Mouse (Mus musculus) liver, embryonic 11.5 days (tissue): ENCODE data around the gene Hnrnpab. TPM values are rescaled to one million over a fixed set of nuclear protein-coding genes. Genes with fewer than 3 reads are reported as not detected.

Experiments used
- ATAC-seq: fragments of 200-750 bp; cut with Nextera tagmentation; replicated peaks from 2 replicates; pipeline ENCODE4 v1.8.0; 2017; ENCODE audit warnings: moderate number of reproducible peaks, mild to moderate bottlenecking, moderate TSS enrichment, moderate library complexity; ENCODE audit not compliant: low FRiP score
- DNase-seq: peaks from one replicate; pipeline ENCODE4 v3.0.0-alpha.2; 2017; ENCODE audit warnings: low spot score
- H3K27ac ChIP-seq: fragments of 300-500 bp; sonication (generic); 2 replicates; pipeline ENCODE4 v1.5.1; 2014; ENCODE audit warnings: mild to moderate bottlenecking, low read depth, low read length, control low read depth
- H3K27me3 ChIP-seq: fragments of 300-500 bp; sonication (generic); replicated peaks from 2 replicates; pipeline ENCODE4 v1.6.1; 2014; ENCODE audit warnings: low read length, mixed read lengths; ENCODE audit not compliant: control insufficient read depth, insufficient read depth
- H3K36me3 ChIP-seq: fragments of 300-500 bp; sonication (generic); 2 replicates; pipeline ENCODE4 v1.6.1; 2014; ENCODE audit warnings: mild to moderate bottlenecking, low read length, moderate library complexity, mixed read lengths; ENCODE audit not compliant: control insufficient read depth, insufficient read depth
- H3K4me1 ChIP-seq: fragments of 300-500 bp; sonication (generic); replicated peaks from 2 replicates; pipeline ENCODE4 v1.6.1; 2014; ENCODE audit warnings: low read length, mixed read lengths; ENCODE audit not compliant: control insufficient read depth, insufficient read depth
- H3K4me2 ChIP-seq: fragments of 300-500 bp; sonication (generic); 2 replicates; pipeline ENCODE4 v1.6.1; 2014; ENCODE audit warnings: mild to moderate bottlenecking, control low read depth, moderate library complexity
- H3K4me3 ChIP-seq: fragments of 300-500 bp; sonication (generic); 2 replicates; pipeline ENCODE4 v1.5.1; 2014; ENCODE audit warnings: low read depth, low read length, control low read depth
- H3K9ac ChIP-seq: fragments of 300-500 bp; sonication (generic); 2 replicates; pipeline ENCODE4 v1.6.1; 2014; ENCODE audit warnings: low read depth, low read length, control low read depth
- H3K9me3 ChIP-seq: fragments of 300-500 bp; sonication (generic); 2 replicates; pipeline ENCODE4 v1.6.1; 2016; ENCODE audit warnings: low read length, inconsistent platforms, mixed read lengths; ENCODE audit not compliant: control insufficient read depth
- WGBS: fragments of 180-500 bp; shearing (Covaris S2); extraction: QIAGEN DNeasy Blood & Tissue Kit; methylation state at CpG from one replicate; pipeline ENCODE4 v1.1.7; 2014; 5-methylcytosine and 5-hydroxymethylcytosine counted together
- polyA plus RNA-seq: library from polyadenylated mRNA; unstranded; fragments of >200 nt; fragmentation: Nextera tagmentation; extraction: Ambion mirVana; gene quantifications from 2 replicates; pipeline ENCODE4 v1.2.1, GENCODE M21; 2014

The Hnrnpab gene
- polyA plus RNA-seq, 1 experiment from 2014 or later, result 552 TPM

- Histone ChIP-seq H3K27me3 (no peaks in the 10 kb centered on the region), H3K4me2 (no peak overlapping the region), H3K4me1 (peaks cover 14% of the 10 kb centered on the region), H3K9me3 (no peaks in the 10 kb centered on the region), H3K4me3 (no peak overlapping the region), H3K9ac (no peak overlapping the region), H3K36me3 (peaks cover 27% of the 10 kb centered on the region), H3K27ac (no peak overlapping the region)
- 65% methylated on average over 15 of the region's 15 CpGs for WGBS
- DNase-seq (no peak), ATAC-seq (no peak)
These were observed 23.1 kb upstream of the Hnrnpab start for GRCm38 (mm10) chr11:51629651-51630314.

- H3K36me3 ChIP-seq, result peaks cover 43% of the 10 kb centered on the region
These were observed 21.3 kb upstream of the Hnrnpab start for GRCm38 (mm10) chr11:51627907-51628306.

DNA sequence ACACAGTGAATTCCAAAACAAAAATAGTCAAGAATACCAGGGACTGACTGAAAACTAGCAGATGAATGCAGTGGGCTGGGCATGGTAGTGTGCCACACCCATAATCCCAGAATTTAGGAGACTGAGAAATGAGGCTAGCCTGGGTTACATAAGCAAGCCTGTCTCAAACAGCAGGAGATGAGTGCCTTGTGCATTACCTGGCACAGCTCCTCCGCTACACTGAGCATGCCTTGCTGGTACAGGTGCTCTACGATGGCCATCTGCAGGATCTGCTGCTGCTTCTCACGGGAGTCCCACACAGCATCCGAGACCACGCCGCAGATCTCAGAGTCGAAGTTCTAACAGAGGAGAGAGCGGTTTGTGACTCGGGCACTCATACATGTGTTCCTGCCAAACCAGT is 20.8 kb upstream of the Hnrnpab start:
- ATAC-seq (no peak), DNase-seq (no peak)
- no peak overlapping the region for H3K4me2 ChIP-seq
- no peak overlapping the region for H3K9ac ChIP-seq
- WGBS, result 93% methylated on average over 9 of the region's 9 CpGs
- H3K9me3 ChIP-seq, result no peaks in the 10 kb centered on the region
- H3K27ac ChIP-seq, result no peak overlapping the region
- H3K4me3 ChIP-seq, result no peak overlapping the region
- H3K36me3 ChIP-seq, result peaks cover 47% of the 10 kb centered on the region
- H3K4me1 ChIP-seq, result peaks cover 14% of the 10 kb centered on the region
- no peaks in the 10 kb centered on the region for H3K27me3 ChIP-seq

More at GRCm38 (mm10) chr11:51627907-51628306, 21.3 kb upstream of the Hnrnpab start:
- H3K27ac ChIP-seq, result no peak overlapping the region
- WGBS, result 90% methylated on average over 8 of the region's 8 CpGs
- no peak overlapping the region for H3K4me3 ChIP-seq
- ATAC-seq (no peak), DNase-seq (no peak)
- no peaks in the 10 kb centered on the region for H3K9me3 ChIP-seq
- no peaks in the 10 kb centered on the region for H3K27me3 ChIP-seq
- peaks cover 14% of the 10 kb centered on the region for H3K4me1 ChIP-seq
- no peak overlapping the region for H3K9ac ChIP-seq
- H3K4me2 ChIP-seq, result no peak overlapping the region

GRCm38 (mm10) chr11:51625187-51625820 is 18.7 kb upstream of the Hnrnpab start:
- no peaks in the 10 kb centered on the region for H3K27me3 ChIP-seq
- H3K9me3 ChIP-seq, result no peaks in the 10 kb centered on the region
- H3K36me3 ChIP-seq, result peaks cover 56% of the 10 kb centered on the region
- peaks cover 27% of the 10 kb centered on the region for H3K4me1 ChIP-seq
- H3K27ac ChIP-seq, result peak overlapping the region; percentile 40; the same call in 1 of the 2 replicates
- 75% methylated on average over 5 of the region's 5 CpGs for WGBS
- peak overlapping the region; percentile 21; the same call in 1 of the 2 replicates for H3K4me2 ChIP-seq
- no peak overlapping the region for H3K4me3 ChIP-seq
- ATAC-seq (peak; percentile 80), DNase-seq (no peak)
- H3K9ac ChIP-seq, result 0 out of 2 replicates have a peak overlapping the region, but pooled peaks have one; percentile 8

DNA sequence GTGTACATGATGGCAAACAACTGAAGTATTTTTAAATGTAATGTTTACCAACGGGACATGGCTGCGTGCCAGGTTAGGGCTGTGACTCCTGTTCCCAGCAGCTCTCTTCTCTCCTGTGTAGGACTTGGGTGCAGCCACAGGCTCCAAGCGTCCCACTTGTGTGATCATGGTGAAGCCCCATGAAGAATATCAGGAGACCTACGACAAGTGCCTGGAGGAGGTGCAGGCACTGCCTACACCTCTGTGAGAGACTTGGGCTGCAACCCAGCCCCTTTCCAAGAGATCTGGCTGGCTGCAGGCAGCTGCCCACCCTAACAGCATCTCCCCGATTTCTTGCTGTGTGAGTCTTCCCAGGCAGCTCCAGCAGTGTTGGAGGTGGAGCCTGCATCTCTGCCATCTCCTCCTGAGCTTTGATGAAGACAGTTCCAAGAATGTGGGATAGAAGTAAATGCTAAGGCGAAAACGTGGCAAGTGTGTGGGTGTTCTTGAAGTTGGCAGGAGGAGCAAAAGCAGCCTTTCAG is 16.4 kb upstream of the Hnrnpab start:
- no peak for DNase-seq
- 87% methylated on average over 7 of the region's 7 CpGs for WGBS
- H3K9ac ChIP-seq, result no peak overlapping the region
- no peak overlapping the region for H3K27ac ChIP-seq
- H3K27me3 ChIP-seq, result no peaks in the 10 kb centered on the region
- H3K4me1 ChIP-seq, result peaks cover 22% of the 10 kb centered on the region
- no peak for ATAC-seq
- H3K4me3 ChIP-seq, result no peak overlapping the region
- no peak overlapping the region for H3K4me2 ChIP-seq
- H3K36me3 ChIP-seq, result peaks cover 48% of the 10 kb centered on the region
- no peaks in the 10 kb centered on the region for H3K9me3 ChIP-seq

- Histone ChIP-seq H3K9ac (0 out of 2 replicates have a peak overlapping the region, but pooled peaks have one; percentile 26), H3K9me3 (no peaks in the 10 kb centered on the region), H3K4me1 (peaks cover 22% of the 10 kb centered on the region), H3K4me3 (peak overlapping the region; percentile 80; the same call in 1 of the 2 replicates), H3K27me3 (no peaks in the 10 kb centered on the region), H3K4me2 (peak overlapping the region; percentile 90), H3K27ac (no peak overlapping the region), H3K36me3 (peaks cover 42% of the 10 kb centered on the region)
- no peak for ATAC-seq
- WGBS, result 84% methylated on average over 2 of the region's 2 CpGs
- DNase-seq, result no peak
These were observed 15.1 kb upstream of the Hnrnpab start for GRCm38 (mm10) chr11:51621776-51622175.

GRCm38 (mm10) chr11:51620084-51620483 is 13.4 kb upstream of the Hnrnpab start:
- H3K9me3 ChIP-seq, result no peaks in the 10 kb centered on the region
- H3K27me3 ChIP-seq, result no peaks in the 10 kb centered on the region
- ATAC-seq (no peak), DNase-seq (no peak)
- under 1% methylated on average over 11 of the region's 11 CpGs for WGBS
- peaks cover 22% of the 10 kb centered on the region for H3K4me1 ChIP-seq
- peak overlapping the region; percentile 78 for H3K9ac ChIP-seq
- H3K4me3 ChIP-seq, result peak overlapping the region; percentile 80
- H3K27ac ChIP-seq, result peak overlapping the region; percentile 28; the same call in 1 of the 2 replicates
- peaks cover 31% of the 10 kb centered on the region for H3K36me3 ChIP-seq
- peak overlapping the region; percentile 90 for H3K4me2 ChIP-seq

DNA sequence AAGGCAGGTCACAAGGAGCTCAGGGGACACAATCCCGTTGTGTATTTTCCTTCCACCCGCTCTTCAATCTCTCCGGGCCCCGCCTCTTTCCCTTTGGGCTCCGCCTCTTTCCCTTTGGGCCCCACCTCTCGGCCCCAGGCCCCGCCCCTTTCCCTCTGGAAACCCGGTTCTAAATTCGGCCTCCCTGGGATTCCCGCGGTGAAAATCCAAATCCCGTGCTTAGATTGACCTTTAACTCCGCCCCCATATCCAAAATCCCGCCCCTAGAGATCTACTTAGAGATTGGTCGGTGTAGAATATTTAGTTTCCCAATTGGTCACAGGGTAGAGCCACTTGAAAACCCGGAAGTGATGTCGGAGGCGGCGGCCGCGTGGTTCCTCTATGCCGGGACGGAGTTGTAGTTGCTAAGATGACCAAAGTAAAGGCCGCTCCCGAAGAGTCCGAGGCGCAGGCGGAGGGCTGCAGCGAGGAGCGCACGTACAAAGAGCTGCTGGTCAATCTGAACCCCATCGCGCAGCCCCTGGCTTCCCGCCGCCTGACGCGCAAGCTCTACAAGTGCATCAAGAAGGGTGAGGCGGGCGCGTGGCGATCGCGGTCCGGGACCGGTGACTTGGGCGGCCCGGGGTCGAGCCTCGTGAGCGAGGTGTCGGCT is 12.9 kb upstream of the Hnrnpab start, which contains the start of gene Nhp2:
Nhp2 (plus strand) TSS at position 327 of the 652 bp plus-strand sequence.
- DNase-seq (peak; percentile 96), ATAC-seq (peak; percentile 85)
- H3K4me3 ChIP-seq, result peak within 1 kb of the TSS; percentile 80
- H3K27ac ChIP-seq, result peak within 1 kb of the TSS; percentile 28
- H3K4me2 ChIP-seq, result peak within 1 kb of the TSS; percentile 90
- peaks cover 29% of the 10 kb centered on the region for H3K36me3 ChIP-seq
- under 1% methylated on average over 51 of the region's 51 CpGs for WGBS
- no peaks in the 10 kb centered on the region for H3K27me3 ChIP-seq
- H3K9me3 ChIP-seq, result no peaks in the 10 kb centered on the region
- H3K9ac ChIP-seq, result peak within 1 kb of the TSS; percentile 78
- H3K4me1 ChIP-seq, result peaks cover 21% of the 10 kb centered on the region
